Mouse (Mus musculus): Measurements from ENCODE around the gene Cldn8.

The Cldn8 gene
- long read RNA-seq, experiment 1 = 0 reads
- long read RNA-seq, experiment 2 = 0 reads

- intact Hi-C loops (cut with DNase I) = no loop called here
Observed at GRCm38 (mm10) chr16:88563045-88563913, at the start of gene Cldn8. Gene Cldn8 (minus strand): TSS chr16:88563183.

DNA sequence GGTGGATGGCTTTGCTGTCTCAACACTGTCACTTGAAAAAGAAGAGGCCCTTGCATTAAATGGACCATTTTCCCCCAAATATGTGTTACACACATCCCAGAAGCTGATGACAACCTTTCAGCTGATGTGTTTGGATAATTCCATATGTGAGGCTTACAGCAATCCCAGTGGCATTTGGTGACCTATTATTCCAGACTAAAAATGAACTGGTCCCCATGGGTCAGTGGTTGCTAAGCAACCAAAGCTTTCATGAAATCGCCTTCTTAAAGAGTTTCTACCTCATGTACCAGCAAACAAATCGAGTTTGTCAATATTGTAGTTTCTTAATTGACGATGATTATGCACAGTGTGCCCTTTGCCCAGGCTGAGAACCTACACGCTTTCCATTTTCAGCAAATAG lies 49.7 kb upstream of the Cldn8 start:
- intact Hi-C loops (cut with DNase I) = no loop called here

DNA sequence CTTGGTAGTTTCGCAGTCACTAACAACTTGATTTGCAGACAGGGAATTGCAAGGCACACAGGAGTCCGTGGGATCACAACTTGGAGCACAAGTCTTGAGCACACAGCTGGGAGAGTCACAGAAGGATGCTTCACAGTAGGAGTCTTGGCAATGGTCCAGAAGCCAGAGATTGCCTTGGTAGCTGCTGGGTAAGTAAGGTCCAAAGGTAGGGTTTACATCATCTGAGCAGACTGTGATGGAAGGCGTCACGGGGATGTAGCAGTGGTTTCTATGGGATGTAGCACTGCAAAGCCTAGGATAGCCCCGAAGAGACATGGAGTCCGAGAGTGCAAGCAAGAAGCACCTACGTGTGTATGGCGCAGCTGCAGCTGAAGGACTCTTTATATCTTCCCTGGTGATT lies 48.9 kb upstream of the Cldn8 start, which contains the start of gene Krtap24-1:
Krtap24-1 (minus strand) TSS at position 358 of the 400 bp plus-strand sequence.
- intact Hi-C loops (cut with DNase I) = no loop called here

- intact Hi-C loops (cut with DNase I) = no loop called here
Observed at GRCm38 (mm10) chr16:88604570-88604969, 41.6 kb upstream of the Cldn8 start.

DNA sequence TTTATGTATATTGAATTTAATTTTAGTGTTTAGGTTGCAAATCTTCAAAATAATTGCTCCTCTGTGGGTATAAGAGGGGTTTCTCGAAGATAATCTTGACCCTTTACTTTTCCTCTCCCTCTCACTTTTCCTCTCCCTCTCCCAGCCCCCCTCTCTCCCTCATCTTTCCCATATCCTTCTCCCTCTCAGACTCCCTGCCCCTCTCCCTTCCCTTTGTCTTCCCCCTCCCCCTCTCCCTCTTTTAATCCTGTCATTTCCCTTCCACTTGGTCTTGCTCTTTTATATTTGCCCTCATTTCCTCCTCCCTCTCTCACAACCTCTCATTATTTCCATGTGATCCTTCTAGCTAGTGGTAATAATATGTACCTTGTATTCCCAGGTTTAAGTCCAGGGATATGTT lies 39.5 kb upstream of the Cldn8 start:
- intact Hi-C loops (cut with DNase I) = no loop called here

GRCm38 (mm10) chr16:88600303-88600702 lies 37.3 kb upstream of the Cldn8 start:
- intact Hi-C loops (cut with DNase I) = no loop called here

DNA sequence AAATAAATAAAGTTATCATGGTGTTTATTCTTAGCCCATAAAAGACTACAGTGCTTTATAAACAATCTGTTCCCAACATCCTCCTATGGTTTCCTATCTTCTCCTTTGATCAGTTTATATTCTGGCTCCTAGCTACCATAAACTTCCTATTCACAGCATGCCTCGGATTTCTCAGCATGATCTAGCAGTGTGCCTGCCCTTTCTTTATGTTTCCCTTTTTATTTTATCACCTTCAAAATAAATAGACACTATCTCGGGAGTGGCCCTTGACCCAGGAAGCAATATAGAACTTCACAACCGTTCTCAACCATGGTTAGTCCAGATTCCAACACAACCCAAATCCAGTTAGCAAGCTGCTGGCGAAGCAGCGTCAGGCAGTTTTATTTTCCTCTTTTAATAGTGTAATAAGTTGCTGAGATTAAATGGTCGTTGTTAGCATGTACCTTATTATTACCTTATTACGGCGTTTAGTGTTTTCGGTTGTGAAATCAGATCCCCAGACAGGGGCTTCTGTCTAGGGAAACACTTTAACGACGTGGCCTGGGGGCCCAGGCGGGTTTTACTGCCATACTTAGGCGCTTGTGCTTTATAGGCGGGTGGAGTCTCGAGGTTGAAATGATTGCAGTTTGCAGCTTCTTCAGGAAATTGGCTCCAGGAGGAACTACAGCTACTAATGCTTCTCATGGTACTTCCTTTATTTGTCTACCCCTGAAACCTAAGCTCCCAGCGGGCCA lies 36.7 kb upstream of the Cldn8 start:
- intact Hi-C loops (cut with DNase I) = no loop called here

DNA sequence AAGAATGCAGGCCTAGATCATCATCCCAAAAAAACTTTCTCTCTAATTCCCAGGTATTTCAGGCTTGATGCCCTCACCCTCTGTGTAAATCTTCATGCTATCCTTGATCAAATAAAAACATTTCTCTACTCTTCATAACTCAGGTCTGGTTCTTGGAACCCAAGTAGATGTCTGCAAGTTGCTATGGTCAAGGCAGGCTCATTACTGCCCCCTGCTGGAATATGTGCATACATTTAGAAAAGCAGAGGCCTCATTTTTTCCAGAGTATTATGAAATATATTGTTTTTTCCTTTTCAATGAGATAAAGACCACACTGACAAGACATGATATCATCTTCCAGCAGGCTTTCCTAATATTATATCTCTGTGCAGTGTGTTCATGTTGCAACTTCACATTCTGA lies 29.8 kb upstream of the Cldn8 start:
- intact Hi-C loops (cut with DNase I) = no loop called here

DNA sequence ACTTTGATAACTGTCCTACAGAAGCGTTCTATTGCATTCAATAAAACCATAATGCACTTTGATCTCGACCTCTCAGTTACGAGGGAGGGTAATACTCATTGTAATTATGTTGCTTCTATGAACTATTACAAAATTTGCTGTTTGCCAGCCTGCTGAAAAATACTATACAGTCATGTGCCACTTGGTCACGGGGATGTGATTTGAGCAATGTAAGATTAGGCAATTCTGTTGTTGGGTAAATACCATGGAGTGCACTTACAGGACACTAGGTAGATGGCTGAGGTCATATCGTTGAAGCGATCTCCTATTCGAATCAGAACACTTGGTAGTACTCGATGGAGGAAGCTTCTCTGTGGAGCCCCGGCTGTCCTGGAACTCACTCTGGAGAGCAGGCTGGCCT lies 20.4 kb upstream of the Cldn8 start:
- intact Hi-C loops (cut with DNase I) = no loop called here

DNA sequence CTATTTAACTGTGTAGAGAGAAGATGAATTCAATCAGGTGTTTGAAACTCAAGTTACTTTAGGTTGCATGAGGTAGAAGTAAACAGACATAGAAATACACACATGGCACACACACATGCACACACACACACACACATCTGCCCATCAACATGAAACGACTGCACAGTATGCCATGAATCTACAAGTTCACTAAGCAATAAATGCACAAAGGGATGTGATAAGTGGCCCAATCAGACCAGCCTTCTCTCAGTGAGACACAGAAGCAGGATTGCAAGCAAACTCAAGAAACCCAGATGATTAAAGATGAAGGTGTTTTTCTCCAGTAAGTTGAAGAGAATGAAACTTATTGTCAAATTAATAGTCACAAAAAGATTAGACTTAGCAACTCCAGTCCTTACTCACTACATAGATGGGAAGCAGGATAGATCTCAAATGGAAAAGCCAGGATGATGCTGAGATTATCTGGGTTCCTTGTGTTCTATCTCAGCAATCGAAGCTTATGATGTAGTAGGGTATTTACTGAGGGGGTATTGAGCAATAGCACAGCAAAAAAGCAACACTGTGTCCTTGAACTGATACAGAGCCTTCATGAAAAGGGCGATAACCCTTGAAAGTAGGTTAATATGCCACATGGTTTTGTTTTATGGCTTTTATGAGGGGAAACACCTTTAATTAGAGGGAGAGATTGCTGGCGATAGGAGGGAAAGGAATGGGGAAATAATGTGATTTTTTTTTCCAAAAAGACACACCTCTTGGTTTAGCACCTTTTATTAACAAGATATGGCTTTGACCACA lies 13.1 kb upstream of the Cldn8 start:
- intact Hi-C loops (cut with DNase I) = no loop called here

GRCm38 (mm10) chr16:88572904-88573404 lies 10.0 kb upstream of the Cldn8 start:
- intact Hi-C loops (cut with DNase I) = no loop called here

DNA sequence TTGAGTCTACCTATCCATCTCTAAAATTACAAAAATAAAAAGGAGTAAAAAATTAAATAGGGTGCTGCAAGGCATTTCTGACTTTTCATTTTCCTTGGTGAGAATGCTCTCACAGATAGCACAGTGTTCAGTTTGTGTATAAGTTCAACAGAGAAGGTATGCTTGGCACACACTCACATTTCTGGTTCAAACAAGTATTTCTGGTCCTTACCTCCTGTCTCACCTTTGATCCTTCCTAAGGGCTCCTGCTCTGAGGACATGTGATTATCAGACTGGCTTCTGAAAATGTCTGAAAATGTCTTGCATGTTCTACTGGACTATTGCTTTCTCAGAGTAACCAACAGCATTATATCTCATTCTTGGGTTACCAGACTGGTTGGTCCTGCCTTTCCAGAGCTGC lies 7.2 kb upstream of the Cldn8 start:
- intact Hi-C loops (cut with DNase I) = no loop called here

- intact Hi-C loops (cut with DNase I) = no loop called here
Observed at GRCm38 (mm10) chr16:88569732-88570131, 6.7 kb upstream of the Cldn8 start.

GRCm38 (mm10) chr16:88569096-88569495 lies 6.1 kb upstream of the Cldn8 start:
- intact Hi-C loops (cut with DNase I) = no loop called here

GRCm38 (mm10) chr16:88561617-88562164 lies 1.3 kb downstream of the Cldn8 start:
- intact Hi-C loops (cut with DNase I) = no loop called here

DNA sequence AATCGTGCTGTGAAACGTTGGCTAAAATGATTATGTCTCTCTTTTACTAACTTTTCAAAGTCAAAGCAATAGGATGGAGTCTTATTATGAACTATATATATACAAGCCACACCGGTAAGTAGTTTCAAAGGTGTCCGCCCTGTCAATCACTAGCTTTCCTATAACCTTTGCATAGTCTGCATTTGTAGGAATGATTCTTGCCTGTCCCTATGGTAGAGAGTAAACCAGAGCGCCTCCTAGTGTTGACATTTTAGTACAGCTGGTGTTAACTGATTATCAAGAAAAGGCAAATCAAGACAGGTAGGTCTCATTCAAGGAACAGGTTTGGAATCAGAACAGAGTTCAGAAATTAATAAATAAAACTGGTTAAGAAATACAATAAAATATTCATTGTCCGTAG lies 20.5 kb downstream of the Cldn8 start:
- intact Hi-C loops (cut with DNase I) = loop anchor here (2.0 kb wide), 1 partner anchor 170 kb away; no protein-coding TSS in a partner anchor

DNA sequence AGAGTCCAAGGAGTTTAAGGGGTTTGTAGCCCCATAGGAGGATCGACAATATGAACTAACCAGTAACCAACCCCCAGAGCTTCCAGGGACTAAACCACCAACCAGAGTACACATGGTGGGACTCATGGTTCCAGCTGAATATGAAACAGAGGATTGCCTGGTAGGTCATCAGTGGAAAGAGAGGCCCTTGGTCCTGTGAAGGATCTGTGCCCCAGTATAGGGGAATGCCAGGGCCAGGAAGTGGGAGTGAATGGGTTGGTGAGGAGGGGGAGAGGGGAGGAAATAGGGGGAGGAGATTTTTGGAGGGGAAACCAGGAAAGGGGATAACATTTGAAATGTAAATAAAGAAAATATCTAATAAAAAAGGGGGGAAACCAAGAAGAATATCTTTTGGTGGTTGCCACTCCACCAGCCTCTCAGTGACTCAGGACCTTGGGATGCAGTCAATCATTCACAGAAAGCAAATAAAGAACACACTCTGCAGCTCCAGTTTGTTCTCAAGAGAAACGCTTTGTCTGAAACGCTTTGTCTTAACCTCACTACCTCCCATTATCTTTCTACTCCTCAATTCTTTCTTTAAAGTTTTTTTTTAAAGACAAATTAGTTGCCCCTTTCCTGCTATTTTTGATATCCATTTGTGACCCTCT lies 23.0 kb downstream of the Cldn8 start:
- intact Hi-C loops (cut with DNase I) = loop anchor here (5.0 kb wide), 1 partner anchor 148 kb away; no protein-coding TSS in a partner anchor

DNA sequence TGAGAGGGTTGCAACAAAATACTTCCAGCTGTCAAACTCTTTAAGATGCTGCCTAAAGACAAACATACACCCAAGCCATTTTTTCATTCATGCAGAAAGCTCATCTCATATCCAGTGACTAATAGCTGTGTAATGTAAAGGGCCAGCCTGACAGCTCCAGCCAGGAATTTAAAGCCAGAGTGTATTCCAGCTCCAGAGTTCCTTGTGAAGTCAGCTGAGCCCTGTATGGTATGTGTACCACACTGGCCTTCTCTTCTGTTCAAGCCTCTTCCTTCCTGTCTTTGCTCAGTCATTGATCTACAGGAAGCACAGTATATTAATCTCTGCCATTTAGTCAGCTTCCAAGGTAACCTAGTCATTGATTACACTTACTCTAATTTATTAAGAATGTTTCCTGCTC lies 51.6 kb downstream of the Cldn8 start:
- intact Hi-C loops (cut with DNase I) = no loop called here
